Mouse (Mus musculus) olfactory bulb, adult 2 months (tissue): ENCODE measurements around the gene C1s2.

Source experiments
- CTCF ChIP-seq: fragments of 200-500 bp; IDR thresholded peaks from 2 replicates; pipeline ENCODE4 v1.5.1; 2012; ENCODE audit warnings: low read depth, mild to moderate bottlenecking, low read length, moderate library complexity; ENCODE audit not compliant: insufficient read depth
- POLR2A ChIP-seq: fragments of 200-500 bp; IDR thresholded peaks from 2 replicates; pipeline ENCODE4 v1.6.1; 2012; ENCODE audit warnings: mild to moderate bottlenecking, low read depth, low read length, moderate library complexity; ENCODE audit not compliant: insufficient read depth

DNA sequence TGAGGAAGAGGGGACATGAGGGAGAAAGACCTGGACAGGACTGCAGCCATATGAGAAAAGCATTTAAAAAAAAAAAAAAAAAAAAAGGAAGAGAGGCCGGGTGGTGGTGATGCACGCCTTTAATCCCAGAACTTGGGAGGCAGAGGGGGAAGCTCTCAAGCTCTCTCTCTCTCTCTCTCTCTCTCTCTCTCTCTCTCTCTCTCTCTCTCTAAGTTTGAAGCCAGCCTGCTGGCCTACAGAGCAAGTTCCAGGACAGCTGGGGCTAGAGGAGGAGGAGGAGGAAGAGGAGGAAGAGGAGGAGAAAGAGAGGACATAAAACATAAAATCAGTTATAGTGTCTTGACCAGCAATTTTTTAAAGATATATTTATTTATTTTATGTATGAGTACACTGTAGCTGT, 22.2 kb upstream of the C1s2 start:
- TF ChIP-seq POLR2A (no peak), CTCF (no peak)
